Mouse (Mus musculus) cerebellum, adult 2 months (tissue): Measurements from ENCODE around the gene Plce1.

Experiments
- CTCF ChIP-seq: fragments of 200-500 bp; IDR thresholded peaks from 2 replicates; pipeline ENCODE4 v1.5.1; 2011; ENCODE audit warnings: low read depth, mild to moderate bottlenecking, control low read depth, low read length, moderate library complexity, borderline replicate concordance; ENCODE audit not compliant: insufficient read depth
- POLR2A ChIP-seq: fragments of 200-500 bp; IDR thresholded peaks from 2 replicates; pipeline ENCODE4 v1.6.1; 2011; ENCODE audit warnings: low read length, control low read depth, borderline replicate concordance; ENCODE audit not compliant: insufficient read depth

DNA sequence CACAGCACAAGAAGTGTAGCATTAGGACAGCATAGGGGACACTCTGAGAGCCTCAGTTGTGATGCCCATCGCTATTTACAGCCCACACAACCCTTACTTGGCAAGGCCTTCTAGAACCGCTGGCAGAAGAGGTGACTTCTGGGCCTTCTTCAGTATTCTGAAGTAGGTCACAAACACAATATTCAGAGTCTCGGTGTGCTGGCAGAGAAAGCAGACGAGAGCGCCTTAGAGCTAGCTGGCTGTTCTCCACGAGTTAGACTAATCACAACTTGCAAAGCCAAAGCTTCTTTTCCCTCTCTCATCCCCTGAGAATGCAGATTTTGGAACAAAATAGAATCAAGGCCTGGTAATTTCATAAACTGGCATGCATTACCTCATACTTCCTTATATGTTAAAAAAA lies 317.9 kb downstream of the Plce1 start:
- TF ChIP-seq CTCF (no peak), POLR2A (no peak)
